Mouse (Mus musculus): ENCODE measurements around the gene Baz2a. TPM values are rescaled to one million over a fixed set of nuclear protein-coding genes. Genes with fewer than 3 reads are reported as not detected.
"Not testable (repeated sequence)": the region's sequence is repeated elsewhere in the genome, so short reads cannot be mapped to it uniquely, and the experiment has no call there.

Gene Baz2a
- polyA plus RNA-seq, 1 experiment from 2014 or later, result 37.6 TPM

- Histone ChIP-seq H3K36me3 (ENCODE audit: control insufficient read depth, insufficient read depth, low read length) (peaks cover 24% of the 10 kb centered on the region), H3K27me3 (ENCODE audit: control insufficient read depth, insufficient read depth, low read length) (no peaks in the 10 kb centered on the region), H3K9me3 (ENCODE audit: control insufficient read depth, low read length) (no peaks in the 10 kb centered on the region), H3K27ac (ENCODE audit: low read depth, low read length) (no peak overlapping the region), H3K4me3 (ENCODE audit: low read depth, low read length) (no peak overlapping the region), H3K4me1 (replicated peaks; ENCODE audit: control insufficient read depth, insufficient read depth, low read length) (peaks cover 3% of the 10 kb centered on the region), H3K9ac (ENCODE audit: low read depth, low read length) (no peak overlapping the region), H3K4me2 (replicated peaks; ENCODE audit: low read depth, low read length) (no peak overlapping the region)
- WGBS, result 78% methylated on average over 6 of the region's 6 CpGs
- ATAC-seq (ENCODE audit: low FRiP score), result no peak
- DNase-seq (ENCODE audit: low spot score), result peak; percentile 54
Observed at GRCm38 (mm10) chr10:128086391-128086790, 5.0 kb upstream of the Baz2a start.

GRCm38 (mm10) chr10:128087216-128087615 is 4.2 kb upstream of the Baz2a start:
- not testable (repeated sequence) for H3K27me3 ChIP-seq (ENCODE audit: control insufficient read depth, insufficient read depth, low read length); H3K4me3 ChIP-seq (ENCODE audit: low read depth, low read length); H3K4me2 ChIP-seq (replicated peaks; ENCODE audit: low read depth, low read length); ATAC-seq (ENCODE audit: low FRiP score); H3K9me3 ChIP-seq (ENCODE audit: control insufficient read depth, low read length); H3K9ac ChIP-seq (ENCODE audit: low read depth, low read length); H3K27ac ChIP-seq (ENCODE audit: low read depth, low read length); DNase-seq (ENCODE audit: low spot score)
- Histone ChIP-seq H3K4me1 (replicated peaks; ENCODE audit: control insufficient read depth, insufficient read depth, low read length) (peaks cover 11% of the 10 kb centered on the region), H3K36me3 (ENCODE audit: control insufficient read depth, insufficient read depth, low read length) (peaks cover 24% of the 10 kb centered on the region)
- 77% methylated on average over 2 of the region's 2 CpGs for WGBS

- 94% methylated on average over 5 of the region's 5 CpGs for WGBS
- no peak for ATAC-seq (ENCODE audit: low FRiP score)
- H3K36me3 ChIP-seq (ENCODE audit: control insufficient read depth, insufficient read depth, low read length), result peaks cover 24% of the 10 kb centered on the region
Observed at GRCm38 (mm10) chr10:128088181-128088580, 3.2 kb upstream of the Baz2a start.

GRCm38 (mm10) chr10:128089842-128090241 is 1.5 kb upstream of the Baz2a start:
- Histone ChIP-seq H3K4me1 (replicated peaks; ENCODE audit: control insufficient read depth, insufficient read depth, low read length) (peaks cover 20% of the 10 kb centered on the region), H3K9ac (ENCODE audit: low read depth, low read length) (no peak overlapping the region), H3K9me3 (ENCODE audit: control insufficient read depth, low read length) (no peaks in the 10 kb centered on the region), H3K27ac (ENCODE audit: low read depth, low read length) (no peak overlapping the region), H3K36me3 (ENCODE audit: control insufficient read depth, insufficient read depth, low read length) (peaks cover 24% of the 10 kb centered on the region), H3K4me2 (replicated peaks; ENCODE audit: low read depth, low read length) (no peak overlapping the region), H3K27me3 (ENCODE audit: control insufficient read depth, insufficient read depth, low read length) (no peaks in the 10 kb centered on the region), H3K4me3 (ENCODE audit: low read depth, low read length) (no peak overlapping the region)
- no peak for DNase-seq (ENCODE audit: low spot score)
- no peak for ATAC-seq (ENCODE audit: low FRiP score)
- WGBS, result 86% methylated on average over 5 of the region's 5 CpGs

More at GRCm38 (mm10) chr10:128088181-128088580, 3.2 kb upstream of the Baz2a start:
- Histone ChIP-seq H3K4me3 (ENCODE audit: low read depth, low read length) (no peak overlapping the region), H3K9me3 (ENCODE audit: control insufficient read depth, low read length) (no peaks in the 10 kb centered on the region), H3K4me1 (replicated peaks; ENCODE audit: control insufficient read depth, insufficient read depth, low read length) (peaks cover 11% of the 10 kb centered on the region), H3K27ac (ENCODE audit: low read depth, low read length) (no peak overlapping the region), H3K27me3 (ENCODE audit: control insufficient read depth, insufficient read depth, low read length) (no peaks in the 10 kb centered on the region), H3K9ac (ENCODE audit: low read depth, low read length) (no peak overlapping the region), H3K4me2 (replicated peaks; ENCODE audit: low read depth, low read length) (no peak overlapping the region)
- DNase-seq (ENCODE audit: low spot score), result no peak

- Histone ChIP-seq H3K36me3 (ENCODE audit: control insufficient read depth, insufficient read depth, low read length) (peaks cover 17% of the 10 kb centered on the region), H3K4me3 (ENCODE audit: low read depth, low read length) (peak overlapping the region; percentile 79), H3K4me1 (replicated peaks; ENCODE audit: control insufficient read depth, insufficient read depth, low read length) (peaks cover 18% of the 10 kb centered on the region), H3K9me3 (ENCODE audit: control insufficient read depth, low read length) (no peaks in the 10 kb centered on the region), H3K27ac (ENCODE audit: low read depth, low read length) (0 out of 2 replicates have a peak overlapping the region, but pooled peaks have one; percentile 94), H3K27me3 (ENCODE audit: control insufficient read depth, insufficient read depth, low read length) (no peaks in the 10 kb centered on the region), H3K9ac (ENCODE audit: low read depth, low read length) (peak overlapping the region; percentile 81), H3K4me2 (replicated peaks; ENCODE audit: low read depth, low read length) (peak overlapping the region; percentile 91)
- ATAC-seq (ENCODE audit: low FRiP score) (peak; percentile 42), DNase-seq (ENCODE audit: low spot score) (peak; percentile 94)
- 9% methylated on average over 14 of the region's 14 CpGs for WGBS
Observed at GRCm38 (mm10) chr10:128090651-128091563, 470 bp upstream of the Baz2a start.

- peak overlapping the region; percentile 94 for H3K27ac ChIP-seq (ENCODE audit: low read depth, low read length)
- H3K4me1 ChIP-seq (replicated peaks; ENCODE audit: control insufficient read depth, insufficient read depth, low read length), result peaks cover 20% of the 10 kb centered on the region
- H3K9me3 ChIP-seq (ENCODE audit: control insufficient read depth, low read length), result no peaks in the 10 kb centered on the region
- H3K4me2 ChIP-seq (replicated peaks; ENCODE audit: low read depth, low read length), result peak overlapping the region; percentile 91
- peaks cover 8% of the 10 kb centered on the region for H3K36me3 ChIP-seq (ENCODE audit: control insufficient read depth, insufficient read depth, low read length)
- H3K9ac ChIP-seq (ENCODE audit: low read depth, low read length), result peak overlapping the region; percentile 81
- H3K4me3 ChIP-seq (ENCODE audit: low read depth, low read length), result peak overlapping the region; percentile 79
- ATAC-seq (ENCODE audit: low FRiP score) (peak; percentile 67), DNase-seq (ENCODE audit: low spot score) (peak; percentile 84)
- 0% methylated on average over 65 of the region's 88 CpGs for whole genome bisulfite sequencing
- H3K27me3 ChIP-seq (ENCODE audit: control insufficient read depth, insufficient read depth, low read length), result no peaks in the 10 kb centered on the region
Observed at GRCm38 (mm10) chr10:128092506-128093495, 1.4 kb downstream of the Baz2a start.

- DNase-seq (ENCODE audit: low spot score), result peak; percentile 26
- peak overlapping the region; percentile 94; the same call in 1 of the 2 replicates for H3K27ac ChIP-seq (ENCODE audit: low read depth, low read length)
- peak overlapping the region; percentile 81 for H3K9ac ChIP-seq (ENCODE audit: low read depth, low read length)
- H3K4me1 ChIP-seq (replicated peaks; ENCODE audit: control insufficient read depth, insufficient read depth, low read length), result peaks cover 20% of the 10 kb centered on the region
- H3K4me3 ChIP-seq (ENCODE audit: low read depth, low read length), result peak overlapping the region; percentile 79
- no peaks in the 10 kb centered on the region for H3K27me3 ChIP-seq (ENCODE audit: control insufficient read depth, insufficient read depth, low read length)
- no peak for ATAC-seq (ENCODE audit: low FRiP score)
- H3K36me3 ChIP-seq (ENCODE audit: control insufficient read depth, insufficient read depth, low read length), result peaks cover 1% of the 10 kb centered on the region
- H3K4me2 ChIP-seq (replicated peaks; ENCODE audit: low read depth, low read length), result peak overlapping the region; percentile 91
- no peaks in the 10 kb centered on the region for H3K9me3 ChIP-seq (ENCODE audit: control insufficient read depth, low read length)
- WGBS, result 24% methylated on average over 13 of the region's 13 CpGs
Observed at GRCm38 (mm10) chr10:128093496-128094294, 2.3 kb downstream of the Baz2a start.
